Mouse (Mus musculus): Measurements from ENCODE around the gene Kdelr2. TPM values are rescaled to one million over a fixed set of nuclear protein-coding genes. Genes with fewer than 3 reads are reported as not detected.
A peak's percentile ranks its signal among the peaks of the same experiment; 100 is the strongest.

Gene Kdelr2
- total and polyA plus RNA-seq, 3 experiments, result 80.5 to 94.4 TPM; not detected in 1

DNA sequence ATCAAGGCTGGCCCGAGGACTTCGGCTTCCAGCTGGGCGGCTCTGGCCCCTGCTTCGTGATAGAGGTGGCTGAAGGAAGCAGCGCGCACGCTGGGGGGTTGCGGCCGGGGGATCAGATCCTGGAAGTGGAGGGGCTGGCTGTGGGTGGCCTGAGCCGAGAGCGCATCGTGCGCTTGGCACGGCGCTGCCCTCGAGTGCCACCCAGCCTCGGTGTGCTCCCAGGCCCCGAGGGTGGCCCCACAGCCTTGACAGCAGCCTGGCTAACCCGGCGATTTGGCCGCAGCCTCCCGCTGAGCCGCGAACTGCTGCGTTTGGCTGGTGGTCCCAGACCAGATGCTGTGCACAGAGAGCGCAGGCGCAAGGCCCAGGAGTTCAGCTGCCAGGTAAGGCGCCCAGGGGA is 46.1 kb upstream of the Kdelr2 start:
- TF ChIP-seq NRF1 (IDR thresholded peaks at IDR 0.05; ENCODE audit: insufficient read depth, low read depth, low read length, poor library complexity, severe bottlenecking), result no peak
- no peak for TF ChIP-seq MXI1 (IDR thresholded peaks at IDR 0.05; ENCODE audit: low read depth, low read length)
- no peak for TF ChIP-seq TCF12 (IDR thresholded peaks at IDR 0.05; ENCODE audit: low read depth, low read length)
- no peak for TF ChIP-seq MYC (IDR thresholded peaks at IDR 0.05; ENCODE audit: low read depth, low read length)
- no peak for TF ChIP-seq E2F4 (IDR thresholded peaks at IDR 0.05; ENCODE audit: borderline replicate concordance, low read depth, low read length)
- TF ChIP-seq POLR2AphosphoS5 (IDR thresholded peaks at IDR 0.05; ENCODE audit: borderline replicate concordance, low read depth, low read length), result no peak
- no peak for TF ChIP-seq UBTF (IDR thresholded peaks at IDR 0.05; ENCODE audit: borderline replicate concordance, insufficient read depth, low read depth, low read length)
- TF ChIP-seq ETS1 (IDR thresholded peaks at IDR 0.05; ENCODE audit: low read depth, low read length), result no peak
- TF ChIP-seq USF2 (IDR thresholded peaks at IDR 0.05; ENCODE audit: borderline replicate concordance in 1 of 2, insufficient read depth in 1 of 2, low read depth in 1 of 2, low read length in 2 of 2), result no peak
- TF ChIP-seq CHD2 (IDR thresholded peaks at IDR 0.05; ENCODE audit: low read length), result no peak
- no peak for TF ChIP-seq SMC3 (IDR thresholded peaks at IDR 0.05; ENCODE audit: low read depth, low read length)
- TF ChIP-seq POLR2A (IDR thresholded peaks at IDR 0.05; ENCODE audit: control insufficient read depth in 1 of 2, insufficient read depth in 1 of 2, low read depth in 1 of 2, low read length in 2 of 2, poor library complexity in 1 of 2), result no peak
- no peak for TF ChIP-seq KAT2A (conservative IDR thresholded peaks at IDR 0.05; ENCODE audit: low read depth, low read length)
- no peak for TF ChIP-seq POLR2AphosphoS2 (IDR thresholded peaks at IDR 0.05; ENCODE audit: low read length)
- TF ChIP-seq MAX (IDR thresholded peaks at IDR 0.05; ENCODE audit: low read length), result no peak
- TF ChIP-seq MEF2A (IDR thresholded peaks at IDR 0.05; ENCODE audit: extremely low read depth, insufficient replicate concordance, low read depth, low read length, poor library complexity, severe bottlenecking), result no peak
- H3K27ac ChIP-seq (ENCODE audit: control insufficient read depth, low read depth, low read length), result no peak overlapping the region
- H3K27me3 ChIP-seq (ENCODE audit: control insufficient read depth in 1 of 2, insufficient read depth in 2 of 2, low read length in 2 of 2), result no peaks in the 10 kb centered on the region
- no peaks in the 10 kb centered on the region for H3K36me3 ChIP-seq (ENCODE audit: control insufficient read depth in 1 of 2, insufficient read depth in 2 of 2, low read length in 2 of 2)
- H3K4me3 ChIP-seq (ENCODE audit: control insufficient read depth in 1 of 2, insufficient read depth in 1 of 2, low read depth in 2 of 2, low read length in 2 of 2), result no peak overlapping the region
- no peak overlapping the region for H3K9ac ChIP-seq (ENCODE audit: control insufficient read depth, low read depth, low read length, poor library complexity, severe bottlenecking)
- no peak for DNase-seq (ENCODE audit: low read depth, low spot score)
- no peaks in the 10 kb centered on the region for H3K4me1 ChIP-seq (ENCODE audit: control insufficient read depth in 1 of 2, insufficient read depth in 2 of 2, low read length in 2 of 2)
- H3K9me3 ChIP-seq (replicated peaks; ENCODE audit: insufficient read depth, low read length), result no peaks in the 10 kb centered on the region
- no peaks in the 10 kb centered on the region for H3K79me2 ChIP-seq (ENCODE audit: control insufficient read depth, insufficient read depth, low read length, poor library complexity)

DNA sequence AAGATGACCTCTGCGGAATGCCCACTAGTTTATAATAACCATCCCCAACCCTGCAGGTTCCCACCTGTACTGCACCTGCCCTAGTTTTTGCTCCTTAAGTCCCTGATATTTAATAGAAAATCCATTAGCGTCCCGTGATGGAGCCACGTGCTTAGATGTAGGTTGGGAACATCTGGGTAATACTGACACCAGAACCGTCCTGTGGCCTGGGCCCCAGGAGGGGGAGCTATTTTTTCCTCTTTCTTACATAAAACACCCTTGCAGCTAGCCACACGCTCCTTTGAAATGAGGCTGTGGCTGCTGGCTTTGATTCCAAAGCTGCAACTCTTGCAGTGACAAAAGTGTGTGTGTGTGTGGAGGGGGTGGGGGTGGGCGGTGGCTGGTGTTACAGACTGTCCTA is 44.4 kb upstream of the Kdelr2 start:
- TF ChIP-seq CTCF (IDR thresholded peaks at IDR 0.05 in 2 of 3, conservative IDR thresholded peaks at IDR 0.05 in 1 of 3; ENCODE audit: control insufficient read depth in 1 of 3, insufficient read depth in 1 of 3, low read depth in 2 of 3, low read length in 3 of 3, poor library complexity in 1 of 3, severe bottlenecking in 1 of 3), result peak in 2 of 3 experiments; percentile 24 to 27; a peak in 3 of 6 replicates
- no peak for TF ChIP-seq ELF1 (IDR thresholded peaks at IDR 0.05; ENCODE audit: low read depth, low read length)
- no peak for TF ChIP-seq NRF1 (IDR thresholded peaks at IDR 0.05; ENCODE audit: insufficient read depth, low read depth, low read length, poor library complexity, severe bottlenecking)
- no peak for TF ChIP-seq BHLHE40 (IDR thresholded peaks at IDR 0.05; ENCODE audit: borderline replicate concordance, low read depth, low read length)
- no peak for TF ChIP-seq MAZ (IDR thresholded peaks at IDR 0.05; ENCODE audit: low read depth, low read length)
- TF ChIP-seq MEF2A (IDR thresholded peaks at IDR 0.05; ENCODE audit: extremely low read depth, insufficient replicate concordance, low read depth, low read length, poor library complexity, severe bottlenecking), result no peak
- TF ChIP-seq GATA1 (IDR thresholded peaks at IDR 0.05; ENCODE audit: low read depth, low read length), result no peak
- Histone ChIP-seq H3K79me2 (ENCODE audit: control insufficient read depth, insufficient read depth, low read length, poor library complexity) (no peaks in the 10 kb centered on the region), H3K4me1 (ENCODE audit: control insufficient read depth in 1 of 2, insufficient read depth in 2 of 2, low read length in 2 of 2) (no peaks in the 10 kb centered on the region), H3K27ac (ENCODE audit: control insufficient read depth, low read depth, low read length) (no peak overlapping the region), H3K9ac (ENCODE audit: control insufficient read depth, low read depth, low read length, poor library complexity, severe bottlenecking) (no peak overlapping the region), H3K36me3 (ENCODE audit: control insufficient read depth in 1 of 2, insufficient read depth in 2 of 2, low read length in 2 of 2) (no peaks in the 10 kb centered on the region), H3K27me3 (ENCODE audit: control insufficient read depth in 1 of 2, insufficient read depth in 2 of 2, low read length in 2 of 2) (no peaks in the 10 kb centered on the region), H3K9me3 (replicated peaks; ENCODE audit: insufficient read depth, low read length) (no peaks in the 10 kb centered on the region), H3K4me3 (ENCODE audit: control insufficient read depth in 1 of 2, insufficient read depth in 1 of 2, low read depth in 2 of 2, low read length in 2 of 2) (no peak overlapping the region)
- DNase-seq (ENCODE audit: low read depth, low spot score), result no peak

Measured in MEL (cell line).